Mouse (Mus musculus) liver, embryonic 16.5 days (tissue): Measurements from ENCODE around the gene A930002H24Rik. TPM values are rescaled to one million over a fixed set of nuclear protein-coding genes. Genes with fewer than 3 reads are reported as not detected.
"Not testable (repeated sequence)": the region's sequence is repeated elsewhere in the genome, so short reads cannot be mapped to it uniquely, and the experiment has no call there.

Source experiments
- ATAC-seq: fragments of 200-750 bp; cut with Nextera tagmentation; 2 replicates; pipeline ENCODE4 v1.8.0; 2017; ENCODE audit warnings: low read depth, mild to moderate bottlenecking, moderate number of reproducible peaks, moderate library complexity
- H3K27ac ChIP-seq: fragments of 300-500 bp; sonication (generic); 2 replicates; pipeline ENCODE4 v1.5.1; 2014; ENCODE audit warnings: mild to moderate bottlenecking, low read length
- H3K27me3 ChIP-seq: fragments of 300-500 bp; sonication (generic); 2 replicates; pipeline ENCODE4 v1.6.1; 2014; ENCODE audit warnings: low read depth, low read length, mixed read lengths; ENCODE audit not compliant: control insufficient read depth, insufficient read depth
- H3K36me3 ChIP-seq: fragments of 300-500 bp; sonication (generic); 2 replicates; pipeline ENCODE4 v1.6.1; 2014; ENCODE audit warnings: mild to moderate bottlenecking; ENCODE audit not compliant: control insufficient read depth, insufficient read depth
- H3K4me1 ChIP-seq: fragments of 300-500 bp; sonication (generic); 2 replicates; pipeline ENCODE4 v1.6.1; 2014; ENCODE audit warnings: low read depth, low read length, mixed read lengths; ENCODE audit not compliant: control insufficient read depth
- H3K4me2 ChIP-seq: fragments of 300-500 bp; sonication (generic); 2 replicates; pipeline ENCODE4 v1.6.1; 2014; ENCODE audit warnings: low read depth, low read length, mixed read lengths
- H3K4me3 ChIP-seq: fragments of 300-500 bp; sonication (generic); 2 replicates; pipeline ENCODE4 v1.5.1; 2014; ENCODE audit warnings: low read depth, mild to moderate bottlenecking, low read length
- H3K9ac ChIP-seq: fragments of 300-500 bp; sonication (generic); 2 replicates; pipeline ENCODE4 v1.6.1; 2014; ENCODE audit warnings: low read depth, low read length
- H3K9me3 ChIP-seq: fragments of 300-500 bp; sonication (generic); replicated peaks from 2 replicates; pipeline ENCODE4 v1.6.1; 2016; ENCODE audit warnings: low read length; ENCODE audit not compliant: control insufficient read depth
- WGBS: fragments of 180-500 bp; shearing (Covaris S2); extraction: QIAGEN DNeasy Blood & Tissue Kit; methylation state at CpG from one replicate; pipeline ENCODE4 v1.1.7; 2014; ENCODE audit not compliant: insufficient replicate concordance; 5-methylcytosine and 5-hydroxymethylcytosine counted together
- polyA plus RNA-seq: library from polyadenylated mRNA; unstranded; fragments of >200 nt; fragmentation: Nextera tagmentation; extraction: Ambion mirVana; gene quantifications from 2 replicates; pipeline ENCODE4 v1.2.1, GENCODE M21; 2015

The A930002H24Rik gene
- polyA plus RNA-seq, 1 experiment from 2014 or later = 0.71 TPM

GRCm38 (mm10) chr17:63864171-63864571 lies 580 bp upstream of the A930002H24Rik start:
- Histone ChIP-seq H3K4me3 (peak overlapping the region; percentile 91), H3K36me3 (no peaks in the 10 kb centered on the region), H3K9me3 (no peaks in the 10 kb centered on the region), H3K27me3 (peaks cover 10% of the 10 kb centered on the region), H3K9ac (peak overlapping the region; percentile 79), H3K27ac (peak overlapping the region; percentile 48; the same call in 1 of the 2 replicates), H3K4me1 (peaks cover 13% of the 10 kb centered on the region), H3K4me2 (peak overlapping the region; percentile 98)
- ATAC-seq = peak; percentile 53
- under 1% methylated on average over 46 of the region's 48 CpGs for WGBS

- Histone ChIP-seq H3K27me3 (peaks cover 10% of the 10 kb centered on the region), H3K4me1 (peaks cover 13% of the 10 kb centered on the region), H3K4me2 (peak within 1 kb of the TSS; percentile 98), H3K9ac (peak within 1 kb of the TSS; percentile 79), H3K27ac (peak within 1 kb of the TSS; percentile 70), H3K4me3 (peak within 1 kb of the TSS; percentile 91), H3K9me3 (no peaks in the 10 kb centered on the region), H3K36me3 (no peaks in the 10 kb centered on the region)
- ATAC-seq = peak; percentile 20
- 2% methylated on average over 41 of the region's 41 CpGs for WGBS
Measured at GRCm38 (mm10) chr17:63863012-63863630, 470 bp downstream of the A930002H24Rik start, which contains the start of gene Fer. Gene Fer (plus strand): TSS chr17:63863062.

- Histone ChIP-seq H3K4me3 (no peak overlapping the region), H3K9ac (no peak overlapping the region), H3K27ac (no peak overlapping the region), H3K27me3 (peaks cover 10% of the 10 kb centered on the region), H3K4me1 (peaks cover 13% of the 10 kb centered on the region), H3K9me3 (no peaks in the 10 kb centered on the region), H3K4me2 (0 out of 2 replicates have a peak overlapping the region, but pooled peaks have one; percentile 98), H3K36me3 (no peaks in the 10 kb centered on the region)
- no peak for ATAC-seq
- 30% methylated on average over 3 of the region's 3 CpGs for WGBS
Measured at GRCm38 (mm10) chr17:63862399-63862798, 1.2 kb downstream of the A930002H24Rik start.

- 63% methylated on average over 4 of the region's 4 CpGs for WGBS
- Histone ChIP-seq H3K36me3 (no peaks in the 10 kb centered on the region), H3K27ac (no peak overlapping the region), H3K9ac (no peak overlapping the region), H3K9me3 (no peaks in the 10 kb centered on the region), H3K4me2 (no peak overlapping the region), H3K4me1 (peaks cover 13% of the 10 kb centered on the region), H3K27me3 (peaks cover 10% of the 10 kb centered on the region), H3K4me3 (no peak overlapping the region)
- ATAC-seq = no peak
Measured at GRCm38 (mm10) chr17:63860988-63861387, 2.6 kb downstream of the A930002H24Rik start.

- Histone ChIP-seq H3K9me3 (no peaks in the 10 kb centered on the region), H3K4me3 (no peak overlapping the region), H3K4me2 (no peak overlapping the region), H3K36me3 (no peaks in the 10 kb centered on the region), H3K27ac (no peak overlapping the region), H3K4me1 (no peaks in the 10 kb centered on the region), H3K9ac (no peak overlapping the region), H3K27me3 (no peaks in the 10 kb centered on the region; the same call in 1 of the 2 replicates)
- ATAC-seq = no peak
- 27% methylated on average over 7 of the region's 7 CpGs for WGBS
Measured at GRCm38 (mm10) chr17:63857023-63857544, 6.5 kb downstream of the A930002H24Rik start.

GRCm38 (mm10) chr17:63850016-63850415 lies 13.6 kb downstream of the A930002H24Rik start:
- Histone ChIP-seq H3K4me1 (no peaks in the 10 kb centered on the region; the same call in 1 of the 2 replicates), H3K36me3 (no peaks in the 10 kb centered on the region), H3K4me3 (peak overlapping the region; percentile 75), H3K27ac (no peak overlapping the region), H3K4me2 (peak overlapping the region; percentile 72), H3K9ac (no peak overlapping the region), H3K9me3 (no peaks in the 10 kb centered on the region), H3K27me3 (no peaks in the 10 kb centered on the region; the same call in 1 of the 2 replicates)
- 28% methylated on average over 9 of the region's 9 CpGs for WGBS
- no peak for ATAC-seq

DNA sequence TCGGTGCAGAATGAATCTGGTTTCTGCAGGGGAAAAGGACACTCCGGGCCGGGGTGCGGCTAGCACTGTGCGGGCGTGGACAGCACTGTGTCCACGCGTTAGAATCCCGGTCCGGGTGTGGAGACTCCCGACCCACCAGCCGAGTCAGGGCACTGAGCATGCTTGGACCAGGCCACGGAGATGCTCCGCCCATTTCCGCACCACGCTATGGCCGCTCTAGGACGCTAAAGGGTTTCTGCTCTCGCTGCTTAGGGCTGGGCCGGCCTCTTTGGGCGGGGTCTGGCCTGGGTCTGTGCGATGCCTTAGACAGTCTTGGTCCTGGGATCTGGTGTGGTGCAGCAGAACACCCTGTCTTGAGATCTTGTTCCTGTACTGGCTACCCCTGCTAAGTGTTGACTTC lies 14.0 kb downstream of the A930002H24Rik start:
- WGBS = under 1% methylated on average over 22 of the region's 22 CpGs
- Histone ChIP-seq H3K27me3 (no peaks in the 10 kb centered on the region; the same call in 1 of the 2 replicates), H3K4me1 (no peaks in the 10 kb centered on the region; the same call in 1 of the 2 replicates), H3K9ac (peak overlapping the region; percentile 66), H3K4me2 (peak overlapping the region; percentile 72), H3K27ac (no peak overlapping the region), H3K9me3 (no peaks in the 10 kb centered on the region), H3K36me3 (no peaks in the 10 kb centered on the region), H3K4me3 (peak overlapping the region; percentile 75)
- peak; percentile 98 for ATAC-seq

GRCm38 (mm10) chr17:63849151-63849550 lies 14.4 kb downstream of the A930002H24Rik start:
- Histone ChIP-seq H3K27ac (no peak overlapping the region), H3K4me2 (peak overlapping the region; percentile 72), H3K4me3 (peak overlapping the region; percentile 75), H3K4me1 (no peaks in the 10 kb centered on the region; the same call in 1 of the 2 replicates), H3K9me3 (no peaks in the 10 kb centered on the region), H3K27me3 (no peaks in the 10 kb centered on the region; the same call in 1 of the 2 replicates), H3K36me3 (no peaks in the 10 kb centered on the region), H3K9ac (peak overlapping the region; percentile 66)
- no peak for ATAC-seq
- 2% methylated on average over 6 of the region's 6 CpGs for WGBS

DNA sequence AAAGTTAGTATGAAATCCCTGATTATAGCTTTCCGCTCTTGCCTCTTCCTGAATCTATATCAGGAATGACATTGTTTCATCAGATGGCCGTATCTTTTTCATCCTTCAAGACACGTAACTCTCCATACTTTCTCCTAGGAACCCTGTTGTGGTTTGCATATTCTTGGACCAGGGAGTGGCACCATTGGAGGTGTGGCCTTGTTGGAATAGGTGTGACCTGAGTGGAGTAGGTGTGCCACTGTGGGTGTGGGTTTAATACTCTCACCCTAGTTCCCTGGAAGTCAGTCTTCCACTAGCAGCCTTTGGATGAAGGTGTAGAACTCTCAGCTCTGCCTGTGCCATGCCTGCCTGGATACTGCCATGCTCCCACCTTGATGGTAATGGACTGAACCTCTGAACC lies 17.8 kb downstream of the A930002H24Rik start:
- not testable (repeated sequence) for H3K36me3 ChIP-seq, H3K4me3 ChIP-seq, H3K9me3 ChIP-seq, H3K9ac ChIP-seq, ATAC-seq, H3K27ac ChIP-seq, H3K4me2 ChIP-seq, H3K4me1 ChIP-seq, H3K27me3 ChIP-seq
- WGBS = 80% methylated on average over 3 of the region's 3 CpGs
